Mouse (Mus musculus) ES-CJ7 (cell line): ENCODE results near the gene Irgq.
"Not testable (repeated sequence)": the region's sequence is repeated elsewhere in the genome, so short reads cannot be mapped to it uniquely, and the experiment has no call there.

Experiments
- DNase-seq: peaks from one replicate; pipeline ENCODE4 v3.0.0; 2011; ENCODE audit warnings: low read depth, low spot score

Gene Irgq

DNA sequence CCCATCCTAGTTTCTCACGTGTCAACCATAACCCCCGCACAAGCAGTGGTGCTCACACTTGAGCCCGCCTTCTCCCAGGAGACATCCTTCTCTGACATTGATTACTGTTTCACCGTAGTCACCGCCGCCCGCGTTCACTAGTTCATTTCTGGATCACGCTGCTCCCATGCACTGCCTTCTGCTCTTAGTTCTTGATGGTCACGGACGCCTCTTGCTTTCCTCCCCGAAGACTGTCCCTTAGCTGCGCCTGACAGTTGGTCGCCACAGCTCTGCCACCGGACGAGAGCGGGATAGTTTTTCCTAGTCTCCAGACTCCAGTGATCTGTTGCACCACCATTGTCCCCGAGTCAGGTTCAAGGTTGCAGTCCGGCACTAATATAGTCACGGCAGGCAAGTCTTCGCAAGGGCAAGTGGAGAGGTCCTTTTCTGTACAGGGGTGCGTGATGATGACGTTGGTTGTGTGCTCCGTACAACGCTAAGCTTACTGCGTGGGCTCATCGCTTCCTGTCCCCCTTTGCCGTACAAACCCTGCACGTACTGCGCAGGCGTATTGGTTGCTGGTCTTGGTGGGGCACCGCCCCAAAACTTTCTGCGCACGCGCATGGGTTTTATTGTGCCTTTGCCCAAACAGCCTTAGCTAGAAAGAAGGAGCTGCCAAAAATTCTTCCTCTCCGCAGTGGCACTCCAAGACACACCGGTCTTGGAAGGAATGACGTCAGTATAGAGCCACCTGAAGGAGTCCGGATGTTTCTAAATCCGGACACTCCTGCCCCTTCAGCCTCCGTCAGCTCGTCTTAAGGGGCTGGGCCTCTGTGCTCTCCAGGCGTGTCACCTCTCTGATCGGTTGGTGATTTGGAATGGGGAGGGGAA lies at the start of gene Irgq:
Gene Irgq (plus strand): TSS at position 628 of the 870 bp plus-strand sequence.
- DNase-seq: peak; percentile 100

DNA sequence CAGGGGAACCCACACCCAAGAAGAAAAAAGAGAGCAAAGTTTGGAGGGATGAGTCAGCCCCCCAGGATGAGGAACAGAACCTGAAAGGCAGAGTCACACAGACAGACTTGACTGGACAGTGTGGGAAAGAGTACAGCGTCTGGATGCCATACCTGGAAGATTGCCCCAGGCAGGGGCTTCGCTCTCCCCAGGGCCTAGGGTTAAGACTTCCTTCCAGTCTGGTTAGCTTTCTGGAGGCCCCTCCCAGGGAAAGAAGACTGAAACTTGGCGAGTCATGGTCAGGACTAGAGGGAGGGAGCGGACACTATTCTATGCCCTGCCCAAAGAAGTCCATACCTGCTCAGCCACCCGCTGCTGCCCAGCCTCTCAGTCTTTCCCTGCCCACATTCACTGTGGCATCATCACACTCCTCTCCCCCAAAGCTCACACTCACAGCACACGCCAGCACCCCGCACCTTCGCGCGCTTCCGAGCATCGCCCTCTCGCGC lies 49.5 kb upstream of the Irgq start:
- DNase-seq: no peak

GRCm38 (mm10) chr7:24481474-24482207 lies 48.8 kb upstream of the Irgq start, which contains the start of gene Cadm4:
TSS of gene Cadm4 (plus strand) at chr7:24482023.
- peak; percentile 82 for DNase-seq

GRCm38 (mm10) chr7:24482208-24483020 lies 48.1 kb upstream of the Irgq start:
- DNase-seq: no peak

- DNase-seq: not testable (repeated sequence)
Measured at GRCm38 (mm10) chr7:24483291-24483690, 47.2 kb upstream of the Irgq start.

DNA sequence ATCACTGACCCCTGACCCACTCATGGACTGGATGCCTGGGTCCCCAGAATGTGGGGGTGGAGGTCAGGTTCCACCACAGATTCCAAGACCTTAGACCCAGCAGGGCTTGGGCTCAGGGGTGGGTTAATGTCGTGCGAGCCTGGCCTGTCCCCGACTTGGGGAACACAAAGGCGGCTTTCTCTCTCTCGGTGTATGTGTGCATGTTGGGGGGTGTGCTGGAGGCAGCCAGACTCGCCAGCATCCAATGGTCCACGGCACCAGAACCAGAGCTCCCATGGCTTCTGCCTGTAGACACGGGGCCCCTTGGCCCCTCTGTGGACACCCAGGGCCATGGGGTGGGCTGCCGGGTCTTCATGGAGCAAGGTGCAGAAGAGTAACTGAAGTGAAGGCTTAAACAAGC lies 45.0 kb upstream of the Irgq start:
- DNase-seq: no peak

DNA sequence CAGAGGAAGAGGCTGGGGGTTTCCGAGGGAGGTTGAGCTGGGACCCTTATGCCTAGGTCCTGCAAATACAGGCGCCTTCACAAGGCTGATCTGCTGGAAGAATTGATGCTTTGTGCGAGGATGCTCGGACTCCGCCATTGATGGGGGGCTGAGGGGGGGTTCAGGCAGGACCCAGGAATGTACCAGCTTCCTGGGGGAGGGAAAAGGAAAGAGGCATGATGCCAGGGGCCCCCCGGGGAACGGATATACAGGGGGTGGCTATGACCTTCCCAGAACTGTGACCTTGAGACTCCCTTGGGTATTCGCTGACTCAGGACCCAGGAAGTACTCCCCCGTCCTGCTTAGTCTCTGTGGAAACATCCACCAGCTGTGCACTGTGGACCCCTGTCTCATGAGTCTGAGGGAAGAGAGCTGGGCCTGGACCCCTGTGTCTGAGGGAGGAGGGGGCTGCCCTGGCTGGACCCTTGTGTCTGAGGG lies 43.8 kb upstream of the Irgq start:
- DNase-seq: no peak

GRCm38 (mm10) chr7:24487403-24487802 lies 43.1 kb upstream of the Irgq start:
- DNase-seq: no peak

DNA sequence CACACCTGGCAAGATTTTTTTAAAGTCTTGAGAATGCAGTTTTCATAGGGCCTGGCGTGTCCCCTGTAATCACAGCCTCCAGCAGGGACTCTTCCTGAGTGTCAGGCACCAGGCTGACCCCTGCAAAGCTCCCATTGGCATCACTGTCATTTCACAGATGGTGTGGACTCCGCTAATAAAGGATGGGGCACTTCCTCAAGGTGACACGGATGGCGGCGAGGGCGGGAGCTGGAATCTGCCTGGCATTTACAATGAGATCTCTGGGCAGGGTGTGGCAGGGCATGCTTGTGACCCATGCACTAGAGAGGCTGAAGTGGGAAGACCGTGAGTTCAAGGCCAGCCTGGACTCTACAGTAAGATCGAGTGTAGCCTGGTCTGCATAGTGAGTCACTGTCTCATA lies 42.2 kb upstream of the Irgq start:
- DNase-seq: no peak

DNA sequence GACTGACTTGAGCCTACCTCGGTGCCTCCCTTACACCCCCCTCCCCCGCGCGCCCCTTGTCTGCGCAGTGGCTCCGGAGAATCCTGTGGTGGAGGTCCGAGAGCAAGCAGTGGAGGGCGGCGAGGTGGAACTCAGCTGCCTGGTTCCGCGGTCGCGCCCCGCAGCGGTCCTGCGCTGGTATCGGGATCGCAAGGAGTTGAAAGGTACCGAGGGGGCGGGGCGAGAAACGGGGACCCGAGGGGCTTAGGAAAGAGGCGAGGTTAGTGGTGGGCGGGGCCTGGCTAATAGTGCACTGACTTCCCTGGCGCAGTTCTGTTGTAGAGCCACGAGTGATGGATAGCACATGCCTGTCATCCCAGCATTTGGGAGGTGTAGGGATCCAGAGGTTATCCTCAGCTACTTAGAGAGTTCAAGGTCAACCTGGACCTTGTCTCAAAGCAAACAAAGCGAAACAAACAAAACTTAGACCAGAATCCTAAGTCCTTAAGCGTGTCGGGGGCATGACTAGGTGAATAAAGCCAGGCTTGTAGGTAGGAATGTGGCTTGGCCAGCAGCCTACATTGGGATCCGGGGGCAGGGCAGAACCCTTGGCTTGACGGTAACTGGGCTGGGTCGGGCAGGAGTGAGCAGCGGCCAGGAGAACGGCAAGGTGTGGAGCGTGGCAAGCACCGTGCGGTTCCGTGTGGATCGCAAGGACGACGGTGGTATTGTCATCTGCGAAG lies 30.5 kb upstream of the Irgq start:
- DNase-seq: peak; percentile 80

DNA sequence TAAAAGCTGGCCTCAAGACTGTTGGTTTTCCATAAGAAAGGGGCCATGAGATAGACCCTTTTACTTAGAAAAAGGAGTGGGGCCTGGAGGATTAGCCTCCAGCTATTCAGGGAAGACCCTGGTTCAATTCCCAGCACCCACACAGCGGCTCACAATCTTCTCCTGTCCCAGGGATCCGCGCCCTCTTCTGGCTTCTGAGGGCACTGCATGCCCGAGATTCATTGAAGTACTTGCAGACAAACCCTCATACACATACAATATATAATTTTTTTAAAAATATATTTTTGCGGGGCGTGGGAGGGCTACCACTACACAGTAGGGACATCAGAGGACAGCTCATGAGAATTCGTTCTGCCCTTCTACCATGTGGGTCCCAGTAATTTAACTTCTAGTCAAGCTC lies 29.6 kb upstream of the Irgq start:
- peak; percentile 83 for DNase-seq

- peak; percentile 82 for DNase-seq
Measured at GRCm38 (mm10) chr7:24501492-24501891, 29.0 kb upstream of the Irgq start.

DNA sequence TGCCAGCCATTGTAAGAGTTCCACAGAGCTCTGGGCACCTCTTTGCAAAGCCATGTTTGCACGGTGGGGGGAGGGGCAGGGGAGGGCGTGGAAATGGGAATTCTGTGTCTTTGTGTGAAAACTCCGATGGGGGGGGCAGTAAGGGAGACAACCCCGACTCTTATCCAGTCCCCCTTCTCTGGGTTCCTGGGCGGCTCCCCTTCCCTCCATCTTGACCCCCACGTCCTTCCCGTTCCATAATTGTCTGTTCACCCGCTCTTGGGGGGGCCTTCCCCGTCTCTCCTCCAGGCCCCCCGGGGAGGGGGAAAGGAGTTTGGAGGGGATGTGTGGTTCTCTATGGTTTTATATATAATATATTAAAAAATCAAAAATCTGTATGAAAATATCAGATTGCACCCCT lies 26.5 kb upstream of the Irgq start:
- no peak for DNase-seq

DNA sequence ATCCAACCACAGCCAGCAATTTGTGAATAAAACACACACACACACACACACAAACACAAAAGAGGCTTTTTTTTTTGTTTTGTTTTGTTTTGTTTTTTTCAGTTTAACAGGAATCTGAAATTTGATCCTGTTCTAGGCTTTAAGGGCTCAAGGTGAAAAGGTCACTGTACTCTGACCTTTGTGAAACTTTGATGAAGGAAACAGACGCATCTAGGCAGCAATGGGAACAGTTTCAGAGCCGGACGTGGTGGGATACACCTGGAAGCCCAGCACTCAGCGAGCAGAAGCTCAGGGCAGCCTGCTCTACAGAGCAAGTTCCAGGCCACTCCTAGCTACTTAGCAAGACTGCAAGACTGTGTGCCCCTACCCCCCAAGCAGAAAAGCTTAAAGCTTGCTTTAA lies 25.6 kb upstream of the Irgq start:
- peak; percentile 91 for DNase-seq

DNA sequence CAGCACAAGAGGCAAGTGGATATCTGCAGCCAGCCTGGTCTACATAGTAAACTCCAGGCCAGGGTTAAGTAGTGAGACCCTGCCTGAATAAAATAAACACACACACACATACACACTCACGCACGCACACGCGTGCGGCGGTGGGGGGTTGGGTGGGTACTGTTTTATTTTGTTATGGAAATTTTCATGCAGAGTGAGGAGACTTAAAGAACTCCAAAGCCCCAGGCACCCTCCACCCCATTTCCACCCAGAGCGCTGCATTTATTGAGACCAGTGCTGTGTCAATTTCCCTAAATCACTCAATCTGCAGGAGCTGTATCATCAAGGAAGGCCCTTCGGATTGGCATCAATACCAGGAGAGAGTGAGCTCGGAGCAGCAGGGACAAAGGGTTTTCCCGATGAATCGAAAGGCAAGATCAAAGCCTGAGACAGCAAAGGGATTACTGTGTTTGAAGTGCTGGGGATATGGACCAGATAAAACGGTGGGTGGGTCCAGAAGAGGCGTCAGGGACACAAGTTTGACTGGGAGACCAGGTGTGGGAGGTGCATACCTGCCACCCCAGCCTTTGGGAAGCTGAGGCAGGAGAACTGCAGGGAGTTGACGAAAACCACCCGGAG lies 24.9 kb upstream of the Irgq start:
- DNase-seq: peak; percentile 79

- no peak for DNase-seq
Measured at GRCm38 (mm10) chr7:24506065-24506459, 24.4 kb upstream of the Irgq start.

DNA sequence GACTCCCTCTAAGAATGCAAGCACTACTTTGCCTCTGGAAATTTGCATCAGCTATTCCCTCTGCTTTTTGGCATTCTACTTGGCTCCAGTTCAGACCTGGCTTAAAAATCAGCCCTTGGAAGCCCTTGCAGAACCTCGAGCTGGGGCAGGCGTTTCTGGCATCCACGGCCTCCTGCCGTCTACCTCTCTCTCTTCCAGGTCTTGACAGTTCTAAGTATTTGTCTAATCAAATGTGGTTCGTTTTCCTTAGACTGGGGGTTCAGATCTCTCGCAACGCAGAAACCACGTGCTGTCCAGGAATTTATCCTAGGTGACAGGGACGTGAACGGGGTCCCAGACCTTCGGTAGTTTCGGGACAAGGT lies 24.0 kb upstream of the Irgq start:
- DNase-seq: no peak

DNA sequence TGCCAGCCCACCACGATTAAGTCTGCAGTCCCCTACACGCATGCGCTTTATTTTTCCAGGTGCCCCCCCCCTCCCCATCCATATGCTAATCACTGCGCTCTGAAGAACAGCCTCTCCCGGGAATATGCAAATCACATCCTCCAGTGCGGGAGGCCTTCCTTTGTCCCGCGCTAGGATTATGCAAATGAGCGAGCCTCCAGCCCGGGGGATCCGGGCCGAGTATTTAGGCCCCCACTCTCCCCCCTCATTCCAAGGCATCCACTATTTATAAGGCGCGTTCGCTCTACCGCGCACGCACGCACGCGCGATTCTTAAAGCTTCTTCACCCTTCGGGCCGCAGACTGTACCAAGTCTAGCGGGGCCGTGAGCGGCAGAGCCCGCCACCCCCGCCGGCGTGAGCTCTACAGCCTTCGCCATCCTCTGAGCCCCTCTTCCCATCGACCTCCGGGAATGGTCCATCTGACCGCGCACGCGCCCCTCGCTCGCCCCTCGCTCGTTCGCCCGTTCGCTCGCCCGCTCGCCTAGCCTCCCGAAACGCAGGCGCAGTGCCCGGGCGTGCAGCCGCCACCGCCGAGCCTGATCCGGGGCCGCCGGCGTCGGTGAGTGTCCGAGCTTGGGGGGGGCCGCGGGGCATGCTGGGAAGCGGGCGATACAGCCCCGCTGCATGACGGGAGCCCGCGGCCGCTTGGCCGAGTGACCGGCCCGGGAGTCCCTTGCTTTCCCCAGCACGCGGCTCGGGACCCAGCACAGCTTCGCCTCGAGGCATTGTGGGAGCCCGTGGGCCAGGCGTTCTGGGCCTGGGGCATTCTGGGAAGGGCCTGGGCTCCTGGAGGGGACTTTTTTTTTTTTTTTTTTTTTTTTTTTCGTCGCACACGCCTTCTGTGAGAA lies 23.4 kb upstream of the Irgq start, which contains the start of gene Zfp428:
Gene Zfp428 (plus strand): TSS at position 169 of the 888 bp plus-strand sequence.
- peak; percentile 97 for DNase-seq

GRCm38 (mm10) chr7:24507726-24508114 lies 22.8 kb upstream of the Irgq start:
- DNase-seq: no peak
